Mouse (Mus musculus) adrenal gland, postnatal 25 days (tissue): ENCODE data around the gene Slc38a2. TPM values are rescaled to one million over a fixed set of nuclear protein-coding genes. Genes with fewer than 3 reads are reported as not detected.
A peak's percentile ranks its signal among the peaks of the same experiment; 100 is the strongest.

Experiments
- DNase-seq: peaks from one replicate; pipeline ENCODE4 v3.0.0; 2021; ENCODE audit warnings: mixed read lengths
- total RNA-seq: library from RNA; stranded (reverse); gene quantifications from 2 replicates; pipeline ENCODE4 v1.2.3, GENCODE M21; 2021

Gene Slc38a2
- total RNA-seq, 1 experiment from 2014 or later: 150 TPM

GRCm38 (mm10) chr15:96660590-96661141 is 38.9 kb downstream of the Slc38a2 start:
- DNase-seq: no peak

GRCm38 (mm10) chr15:96658275-96658602 is 41.3 kb downstream of the Slc38a2 start:
- no peak for DNase-seq

GRCm38 (mm10) chr15:96657576-96658274 is 41.8 kb downstream of the Slc38a2 start:
- DNase-seq: no peak

GRCm38 (mm10) chr15:96655514-96655913 is 44.0 kb downstream of the Slc38a2 start:
- DNase-seq: no peak

- DNase-seq: no peak
Observed at GRCm38 (mm10) chr15:96654714-96655113, 44.8 kb downstream of the Slc38a2 start.

- no peak for DNase-seq
Observed at GRCm38 (mm10) chr15:96653011-96653410, 46.5 kb downstream of the Slc38a2 start.

- no peak for DNase-seq
Observed at GRCm38 (mm10) chr15:96652531-96652930, 47.0 kb downstream of the Slc38a2 start.

- DNase-seq: no peak
Observed at GRCm38 (mm10) chr15:96647376-96647775, 52.2 kb downstream of the Slc38a2 start.

GRCm38 (mm10) chr15:96642436-96643405 is 56.8 kb downstream of the Slc38a2 start, which contains the start of gene Slc38a1:
Gene Slc38a1, minus strand, starts transcription at chr15:96642913.
- DNase-seq: peak; percentile 46

GRCm38 (mm10) chr15:96641821-96642435 is 57.6 kb downstream of the Slc38a2 start:
- DNase-seq: peak; percentile 15

GRCm38 (mm10) chr15:96641111-96641820 is 58.3 kb downstream of the Slc38a2 start:
- DNase-seq: peak; percentile 64

GRCm38 (mm10) chr15:96640291-96640985 is 59.1 kb downstream of the Slc38a2 start:
- DNase-seq: no peak

- DNase-seq: no peak
Observed at GRCm38 (mm10) chr15:96639630-96640029, 59.9 kb downstream of the Slc38a2 start.

- DNase-seq: no peak
Observed at GRCm38 (mm10) chr15:96638656-96639055, 60.9 kb downstream of the Slc38a2 start.

- DNase-seq: no peak
Observed at GRCm38 (mm10) chr15:96638173-96638572, 61.4 kb downstream of the Slc38a2 start.

Other genes starting within 250 kb of the Slc38a2 start
- gene Scaf11, start 238.9 kb downstream of the Slc38a2 start, total RNA-seq: 83.2 and 90.0 TPM in 2 replicates
- gene Slc38a1, start 56.8 kb downstream of the Slc38a2 start, total RNA-seq: 28.1 and 29.7 TPM in 2 replicates